ENCODE assay signal across 13 mouse cellular contexts in genomic region chr10:42894263-42894662, GRCm38 (mm10). TPM values are rescaled to one million over a fixed set of nuclear protein-coding genes. Genes with fewer than 3 reads are reported as not detected.
DNase-seq lines count a peak whose midpoint lies in the region; ATAC-seq and TF ChIP-seq lines count a peak whose summit lies in the region.
"Had no signal": no experiment of that assay in that cellular context is flagged by ENCODE, and none has a peak within 500 bp of the region (broad histone marks: within the 10 kb centered on the region; RNA-seq: fewer than 3 reads in every experiment).

No protein-coding gene starts in this region.

- WGBS in forebrain, embryonic 11.5 days, result 46% methylated on average over 3 of the region's 3 CpGs
- WGBS in forebrain, postnatal 0 days, result 50% methylated on average over 3 of the region's 3 CpGs
- 66% methylated on average over 3 of the region's 3 CpGs for WGBS in liver, embryonic 12.5 days (ENCODE audit: insufficient replicate concordance)
- 29% methylated on average over 3 of the region's 3 CpGs for WGBS in embryonic facial prominence, embryonic 10.5 days

- H3K4me1 ChIP-seq in forebrain, embryonic 11.5 days (replicated peaks; ENCODE audit: control insufficient read depth, insufficient read depth, low read length), result no peaks in the 10 kb centered on the region
- H3K4me1 ChIP-seq in forebrain, postnatal 0 days (ENCODE audit: insufficient read depth), result no peaks in the 10 kb centered on the region
- no peaks in the 10 kb centered on the region for H3K4me1 ChIP-seq in liver, embryonic 12.5 days
- peaks cover 17% of the 10 kb centered on the region for H3K4me1 ChIP-seq in embryonic facial prominence, embryonic 10.5 days
- H3K4me1 ChIP-seq: limb, embryonic 13.5 days had no signal

- no peak overlapping the region for H3K4me3 ChIP-seq in forebrain, embryonic 11.5 days (ENCODE audit: low read depth, low read length)
- H3K4me3 ChIP-seq in forebrain, postnatal 0 days (ENCODE audit: low read depth, low read length), result no peak overlapping the region
- H3K4me3 ChIP-seq in liver, embryonic 12.5 days, result no peak overlapping the region
- no peak overlapping the region for H3K4me3 ChIP-seq in embryonic facial prominence, embryonic 10.5 days
- H3K4me3 ChIP-seq: forebrain, embryonic 12.5 days; limb, embryonic 13.5 days had no signal

- no peak for TF ChIP-seq CTCF in forebrain, postnatal 0 days (IDR thresholded peaks at IDR 0.05; ENCODE audit: low read depth)

- no peak overlapping the region for H3K4me2 ChIP-seq in forebrain, embryonic 11.5 days (ENCODE audit: low read depth, low read length, severe bottlenecking)
- H3K4me2 ChIP-seq in forebrain, postnatal 0 days (ENCODE audit: low read depth), result no peak overlapping the region
- no peak overlapping the region for H3K4me2 ChIP-seq in liver, embryonic 12.5 days
- H3K4me2 ChIP-seq: forebrain, embryonic 12.5 days; limb, embryonic 13.5 days had no signal

- no peak overlapping the region for H3K9ac ChIP-seq in forebrain, embryonic 11.5 days (ENCODE audit: low read length)
- no peak overlapping the region for H3K9ac ChIP-seq in forebrain, postnatal 0 days
- no peak overlapping the region for H3K9ac ChIP-seq in liver, embryonic 12.5 days
- H3K9ac ChIP-seq: forebrain, embryonic 12.5 days; limb, embryonic 13.5 days; liver, postnatal 0 days had no signal

- no peaks in the 10 kb centered on the region for H3K27me3 ChIP-seq in forebrain, embryonic 11.5 days (ENCODE audit: control insufficient read depth, insufficient read depth, low read length)
- no peaks in the 10 kb centered on the region for H3K27me3 ChIP-seq in forebrain, postnatal 0 days (ENCODE audit: insufficient read depth, low read length)
- no peaks in the 10 kb centered on the region for H3K27me3 ChIP-seq in liver, embryonic 12.5 days (replicated peaks)
- H3K27me3 ChIP-seq in embryonic facial prominence, embryonic 10.5 days (replicated peaks; ENCODE audit: low read depth, poor library complexity, severe bottlenecking), result no peaks in the 10 kb centered on the region; the same call in none of the 2 replicates
- H3K27me3 ChIP-seq: limb, embryonic 13.5 days had no signal

- no peaks in the 10 kb centered on the region for H3K9me3 ChIP-seq in forebrain, embryonic 11.5 days (ENCODE audit: control insufficient read depth, low read length)
- H3K9me3 ChIP-seq in forebrain, postnatal 0 days (ENCODE audit: low read length), result no peaks in the 10 kb centered on the region
- H3K9me3 ChIP-seq in liver, embryonic 12.5 days (replicated peaks), result no peaks in the 10 kb centered on the region
- H3K9me3 ChIP-seq in embryonic facial prominence, embryonic 10.5 days, result no peaks in the 10 kb centered on the region
- H3K9me3 ChIP-seq: forebrain, embryonic 12.5 days; limb, embryonic 13.5 days had no signal

- H3K27ac ChIP-seq in forebrain, embryonic 11.5 days (ENCODE audit: low read depth, low read length), result no peak overlapping the region
- H3K27ac ChIP-seq in forebrain, postnatal 0 days (ENCODE audit: low read depth, low read length), result no peak overlapping the region
- H3K27ac ChIP-seq in liver, embryonic 12.5 days, result no peak overlapping the region
- H3K27ac ChIP-seq in embryonic facial prominence, embryonic 10.5 days (replicated peaks), result no peak overlapping the region
- H3K27ac ChIP-seq: forebrain, embryonic 12.5 days; limb, embryonic 13.5 days had no signal

- DNase-seq in forebrain, embryonic 11.5 days (ENCODE audit: low spot score), result peak; percentile 38
- DNase-seq in forebrain, postnatal 0 days, result no peak
- peak; percentile 21 for DNase-seq in heart, postnatal 4 days
- DNase-seq in heart, adult 8-10 months (ENCODE audit: low spot score), result no peak
- DNase-seq in MN1 (ENCODE audit: low spot score), result peak; percentile 46
- DNase-seq in brain, adult 2 months (ENCODE audit: low read depth, low spot score), result peak; percentile 65
- DNase-seq in embryonic facial prominence, embryonic 10.5 days (ENCODE audit: low spot score), result no peak
- DNase-seq: cerebellum, postnatal 25 days; liver, postnatal 0 days; right cerebral cortex, postnatal 14 days had no signal

- no peak for ATAC-seq in forebrain, embryonic 11.5 days (replicated peaks; ENCODE audit: low FRiP score)
- no peak for ATAC-seq in forebrain, postnatal 0 days
- ATAC-seq in liver, embryonic 12.5 days, result no peak
- ATAC-seq: liver, postnatal 0 days had no signal

- no peaks in the 10 kb centered on the region for H3K36me3 ChIP-seq in forebrain, embryonic 11.5 days (ENCODE audit: control insufficient read depth, insufficient read depth, low read length)
- no peaks in the 10 kb centered on the region for H3K36me3 ChIP-seq in forebrain, postnatal 0 days (ENCODE audit: insufficient read depth)
- H3K36me3 ChIP-seq in liver, embryonic 12.5 days, result no peaks in the 10 kb centered on the region
- H3K36me3 ChIP-seq in embryonic facial prominence, embryonic 10.5 days (replicated peaks), result no peaks in the 10 kb centered on the region
- H3K36me3 ChIP-seq: forebrain, embryonic 12.5 days; limb, embryonic 13.5 days had no signal

RNA-seq across cellular contexts. Expression of gene Scml4, which starts 34.1 kb away (rescaled TPM):
- polyA plus RNA-seq in forebrain, embryonic 11.5 days (2014; fragmentation: Nextera tagmentation; extraction: Ambion mirVana), result 0.83 and 1.4 TPM in 2 replicates
- 16.2 and 37.7 TPM in 2 replicates for total RNA-seq in forebrain, postnatal 0 days (2014; rRNA removed)
- 3.6 and 8.5 TPM in 2 replicates for polyA plus RNA-seq in forebrain, postnatal 0 days (2015; fragmentation: Nextera tagmentation; extraction: Ambion mirVana)
- total RNA-seq in heart, postnatal 4 days (2021), result 1 to 10 TPM; 4.2 to 4.9 TPM
- 1 to 10 TPM in 1 of 4 experiments, under 1 TPM in 3; 0.69 to 1.9 (median 0.80) TPM for total RNA-seq in heart, adult 8-10 months (2022)
- 0.15 and 0.28 TPM in 2 replicates for polyA plus RNA-seq in liver, embryonic 12.5 days (2016; fragmentation: Nextera tagmentation; extraction: Ambion mirVana)
- 0.64 and 0.65 TPM in 2 replicates for polyA plus RNA-seq in embryonic facial prominence, embryonic 10.5 days (2016; fragmentation: Nextera tagmentation; extraction: Ambion mirVana)

Comparison
In these comparisons a context has a peak if more than half of its experiments do, and no peak if none do; other contexts are left out.
1. DNase-seq: peak in forebrain, embryonic 11.5 days (single experiment), heart, postnatal 4 days (single experiment), MN1 (single experiment) and brain, adult 2 months (single experiment); none in forebrain, postnatal 0 days (single experiment), heart, adult 8-10 months (single experiment) and embryonic facial prominence, embryonic 10.5 days (single experiment).